8 mouse cellular contexts compared by ENCODE assay signal in genomic region chr5:64382451-64383057, GRCm38 (mm10).
DNase-seq lines count a peak whose midpoint lies in the region; ATAC-seq and TF ChIP-seq lines count a peak whose summit lies in the region.

No protein-coding gene starts in this region.

- H3K9ac ChIP-seq in hindbrain, embryonic 11.5 days (ENCODE audit: low read depth, low read length): no peak overlapping the region

- TF ChIP-seq CTCF in cerebellum, adult 2 months (IDR thresholded peaks at IDR 0.05; ENCODE audit: borderline replicate concordance, insufficient read depth, low read depth, low read length): peak; percentile 90

- WGBS in cerebellum, adult 2 months: 24% methylated on average over 8 of the region's 8 CpGs
- WGBS in hindbrain, embryonic 11.5 days: 20% methylated on average over 8 of the region's 8 CpGs

- no peaks in the 10 kb centered on the region for H3K27me3 ChIP-seq in cerebellum, adult 2 months (ENCODE audit: control insufficient read depth, insufficient read depth, low read length)
- peaks cover 2% of the 10 kb centered on the region; the same call in 1 of the 2 replicates for H3K27me3 ChIP-seq in hindbrain, embryonic 11.5 days (ENCODE audit: control insufficient read depth, insufficient read depth, low read length)

- DNase-seq in MN1 (ENCODE audit: low spot score): peak; percentile 82
- peak; percentile 66 to 78 for DNase-seq in cerebellum, adult 2 months
- peak; percentile 88 for DNase-seq in forelimb bud, embryonic 11.5 days (ENCODE audit: low read depth, low spot score)
- peak; percentile 87 for DNase-seq in hindbrain, embryonic 11.5 days (ENCODE audit: low spot score)
- DNase-seq in layer of hippocampus, adult 9-10 months (ENCODE audit: low spot score): peak; percentile 75
- peak; percentile 92 for DNase-seq in lung, postnatal 10 days
- peak; percentile 76 for DNase-seq in ovary, postnatal 36 days (ENCODE audit: low spot score)
- DNase-seq in thymus, postnatal 14 days: peak; percentile 83

- ATAC-seq in hindbrain, embryonic 11.5 days (ENCODE audit: low FRiP score): peak; percentile 54; the same call in 1 of the 2 replicates

- H3K27ac ChIP-seq in cerebellum, adult 2 months (ENCODE audit: insufficient read depth, low read length): no peak overlapping the region
- no peak overlapping the region for H3K27ac ChIP-seq in hindbrain, embryonic 11.5 days (ENCODE audit: low read depth, low read length)

- H3K9me3 ChIP-seq in hindbrain, embryonic 11.5 days (ENCODE audit: control insufficient read depth, low read length): no peaks in the 10 kb centered on the region

- no peaks in the 10 kb centered on the region for H3K36me3 ChIP-seq in hindbrain, embryonic 11.5 days (ENCODE audit: control insufficient read depth, insufficient read depth, low read length)

- no peak for TF ChIP-seq POLR2A in cerebellum, adult 2 months (IDR thresholded peaks at IDR 0.05; ENCODE audit: borderline replicate concordance, insufficient read depth, low read length)

- no peaks in the 10 kb centered on the region for H3K4me1 ChIP-seq in cerebellum, adult 2 months (ENCODE audit: control insufficient read depth, insufficient read depth, low read length)
- H3K4me1 ChIP-seq in hindbrain, embryonic 11.5 days (replicated peaks; ENCODE audit: control insufficient read depth, insufficient read depth, low read length): no peaks in the 10 kb centered on the region

- no peak overlapping the region for H3K4me2 ChIP-seq in hindbrain, embryonic 11.5 days (replicated peaks; ENCODE audit: low read depth, low read length)

- no peak overlapping the region for H3K4me3 ChIP-seq in cerebellum, adult 2 months (replicated peaks; ENCODE audit: insufficient read depth, low read depth, low read length)
- H3K4me3 ChIP-seq in hindbrain, embryonic 11.5 days (ENCODE audit: low read depth, low read length): no peak overlapping the region
